Mouse (Mus musculus): ENCODE measurements around the gene A4galt.
"Not testable (repeated sequence)": the region's sequence is repeated elsewhere in the genome, so short reads cannot be mapped to it uniquely, and the experiment has no call there.

The A4galt gene

GRCm38 (mm10) chr15:83251176-83252004, at the start of gene A4galt:
Gene A4galt, minus strand, starts transcription at chr15:83251774.
- DNase-seq (ENCODE audit: low spot score in 2 of 2) = no peak

GRCm38 (mm10) chr15:83299916-83300582, 48.5 kb upstream of the A4galt start:
- no peak for DNase-seq (ENCODE audit: low spot score in 2 of 2)

- DNase-seq (ENCODE audit: low spot score in 2 of 2) = no peak
These were observed 47.9 kb upstream of the A4galt start for GRCm38 (mm10) chr15:83299450-83299849.

DNA sequence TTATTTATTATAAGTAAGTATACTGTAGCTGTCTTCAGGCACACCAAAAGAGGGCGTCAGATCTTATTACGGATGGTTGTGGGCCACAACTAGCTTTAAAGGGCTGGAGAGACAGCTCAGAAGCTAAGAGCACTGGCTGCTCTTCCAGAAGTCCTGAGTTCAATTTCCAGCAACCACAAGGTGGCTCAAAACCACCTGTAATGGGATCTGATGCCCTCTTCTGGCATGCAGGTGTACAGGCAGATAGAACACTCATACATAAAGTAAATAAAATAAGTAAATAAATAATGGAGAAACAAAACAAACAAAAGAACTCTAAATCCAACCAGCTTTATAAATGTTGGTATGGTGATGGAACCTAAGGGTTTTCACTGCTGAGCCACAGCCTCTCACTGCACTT, 47.2 kb upstream of the A4galt start:
- no peak for DNase-seq (ENCODE audit: low spot score in 2 of 2)

DNA sequence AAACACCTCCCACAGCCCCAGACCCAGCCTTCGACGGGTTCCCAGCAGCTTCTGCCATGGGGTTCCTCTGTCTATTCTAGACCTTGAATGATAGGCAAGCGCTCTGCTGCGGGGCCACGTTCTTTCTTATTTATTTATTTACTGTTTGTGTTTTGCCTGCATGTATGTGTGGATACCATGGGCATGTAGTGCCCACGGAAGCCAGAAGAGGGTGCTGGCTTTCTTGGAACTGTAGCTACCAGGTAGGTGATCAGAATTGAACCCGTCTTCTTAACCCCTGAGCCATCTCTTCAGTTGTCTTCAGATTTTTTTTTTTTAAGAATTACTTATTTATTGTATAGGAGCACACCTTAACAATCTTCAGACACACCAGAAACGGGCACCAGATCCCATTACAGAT, 46.7 kb upstream of the A4galt start:
- no peak for DNase-seq (ENCODE audit: low spot score in 2 of 2)

DNA sequence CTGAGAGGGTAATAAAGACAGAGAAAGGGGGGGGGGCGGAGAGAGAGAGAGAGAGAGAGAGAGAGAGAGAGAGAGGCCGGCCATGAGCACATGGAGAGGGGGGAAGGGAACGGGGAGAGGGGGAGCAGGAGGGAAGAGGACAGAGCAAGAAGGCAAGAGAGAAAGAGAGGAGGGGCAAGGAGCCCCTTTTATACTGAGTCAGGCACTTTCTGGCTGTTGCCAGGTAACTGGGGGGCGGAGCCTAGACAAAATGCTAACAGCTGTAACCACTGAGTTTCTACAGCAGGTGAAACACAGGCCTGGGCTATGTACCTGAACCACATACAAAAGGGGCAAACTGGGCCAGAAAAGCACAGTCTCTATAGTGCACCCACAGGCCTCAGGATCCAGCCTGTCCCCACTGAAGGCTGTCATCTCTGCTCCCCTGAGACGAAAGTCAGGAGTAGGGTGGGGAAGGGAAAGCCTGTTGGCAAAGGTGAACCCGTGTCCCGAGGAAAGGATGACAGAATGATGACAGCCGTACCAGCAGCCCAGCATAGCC, 45.3 kb upstream of the A4galt start:
- no peak for DNase-seq (ENCODE audit: low spot score in 2 of 2)

- DNase-seq (ENCODE audit: low spot score in 2 of 2) = no peak
These were observed 44.5 kb upstream of the A4galt start for GRCm38 (mm10) chr15:83296050-83296449.

DNA sequence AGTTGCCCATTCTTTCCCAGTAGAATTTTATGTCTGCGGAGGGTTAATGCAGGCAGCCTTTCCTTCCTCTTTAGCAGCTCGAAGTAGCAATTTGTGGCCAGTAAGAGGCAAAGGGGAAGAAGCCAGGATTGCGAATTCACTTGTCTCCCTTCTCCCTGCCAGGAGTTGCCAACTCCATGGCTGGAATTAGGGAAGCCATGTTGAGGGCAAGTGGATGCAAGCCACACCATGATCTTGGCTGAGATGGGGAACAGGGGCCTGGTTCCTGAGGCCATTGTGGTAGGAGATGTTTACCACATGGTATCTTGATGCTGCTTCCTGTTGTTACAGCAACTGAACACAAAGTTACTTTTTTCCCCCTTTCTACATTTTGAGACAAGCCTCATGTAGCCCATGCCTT, 43.4 kb upstream of the A4galt start:
- DNase-seq (ENCODE audit: low spot score in 2 of 2) = no peak

GRCm38 (mm10) chr15:83293706-83294645, 42.4 kb upstream of the A4galt start:
- DNase-seq (ENCODE audit: low spot score in 2 of 2) = no peak

GRCm38 (mm10) chr15:83293144-83293543, 41.6 kb upstream of the A4galt start:
- no peak for DNase-seq (ENCODE audit: low spot score in 2 of 2)

GRCm38 (mm10) chr15:83292261-83293056, 40.9 kb upstream of the A4galt start:
- DNase-seq (ENCODE audit: low spot score in 2 of 2) = no peak

DNA sequence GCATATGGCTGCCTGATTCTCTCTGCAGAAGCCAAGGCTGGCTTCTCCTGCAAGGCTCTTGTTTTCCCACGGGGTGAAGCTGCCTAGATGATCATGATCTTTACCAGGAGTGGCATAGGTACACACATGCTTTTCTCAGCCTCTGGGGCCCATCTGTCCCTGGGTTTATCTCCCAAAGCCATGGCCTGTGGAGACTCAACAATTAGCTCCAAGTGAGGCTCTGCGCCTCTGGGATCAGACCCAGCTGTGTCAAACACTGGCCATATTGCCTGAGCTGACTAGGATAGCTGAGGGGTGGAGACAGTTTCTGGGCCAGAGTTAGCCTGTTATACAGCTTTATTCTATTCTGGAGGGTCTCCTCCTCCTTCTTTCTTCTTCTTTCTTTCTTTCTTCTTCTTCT, 39.3 kb upstream of the A4galt start:
- no peak for DNase-seq (ENCODE audit: low spot score in 2 of 2)

GRCm38 (mm10) chr15:83284828-83285227, 33.3 kb upstream of the A4galt start:
- DNase-seq (ENCODE audit: low spot score in 2 of 2) = no peak

- DNase-seq (ENCODE audit: low spot score in 2 of 2) = no peak
These were observed 30.8 kb upstream of the A4galt start for GRCm38 (mm10) chr15:83282397-83282796.

DNA sequence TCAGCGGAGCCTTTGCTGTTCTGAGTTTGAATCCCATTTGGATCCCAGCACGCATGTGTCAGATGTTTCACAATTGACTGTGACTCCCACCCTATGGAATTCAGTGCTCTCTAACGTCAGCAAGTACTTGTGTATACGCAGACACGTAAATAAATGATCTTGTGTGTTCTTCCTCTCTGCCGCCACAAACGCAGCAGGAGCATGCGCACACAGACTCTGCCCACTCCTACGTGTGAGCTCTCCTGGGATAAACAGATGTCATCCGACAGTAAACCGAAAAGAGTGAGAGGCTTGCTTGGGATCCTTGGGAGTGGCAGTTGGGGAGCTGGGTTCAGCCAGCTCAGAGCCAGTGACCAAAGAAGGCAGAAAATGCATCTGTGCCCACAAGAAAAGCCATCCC, 29.7 kb upstream of the A4galt start:
- no peak for DNase-seq (ENCODE audit: low spot score in 2 of 2)

GRCm38 (mm10) chr15:83278579-83278978, 27.0 kb upstream of the A4galt start:
- DNase-seq (ENCODE audit: low spot score in 2 of 2) = no peak

DNA sequence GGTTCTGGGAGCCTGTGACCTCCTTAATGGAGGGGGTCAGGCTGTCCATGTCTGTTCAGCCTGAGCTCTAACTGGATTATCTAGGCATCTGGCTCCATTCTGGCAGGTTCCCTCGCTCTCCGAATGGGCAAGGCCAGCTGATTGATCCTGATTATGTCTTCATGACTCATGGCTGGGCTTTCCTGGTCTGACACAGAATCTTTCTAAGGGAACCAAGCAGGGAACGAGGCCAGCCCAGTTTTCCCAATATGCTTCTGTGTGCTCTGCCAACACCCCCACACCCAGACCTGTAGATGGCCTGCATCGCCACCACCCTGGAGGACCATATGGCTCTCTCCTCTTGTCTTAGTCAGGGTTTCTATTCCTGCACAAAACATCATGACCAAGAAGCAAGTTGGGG, 25.9 kb upstream of the A4galt start:
- no peak for DNase-seq (ENCODE audit: low spot score in 2 of 2)

DNA sequence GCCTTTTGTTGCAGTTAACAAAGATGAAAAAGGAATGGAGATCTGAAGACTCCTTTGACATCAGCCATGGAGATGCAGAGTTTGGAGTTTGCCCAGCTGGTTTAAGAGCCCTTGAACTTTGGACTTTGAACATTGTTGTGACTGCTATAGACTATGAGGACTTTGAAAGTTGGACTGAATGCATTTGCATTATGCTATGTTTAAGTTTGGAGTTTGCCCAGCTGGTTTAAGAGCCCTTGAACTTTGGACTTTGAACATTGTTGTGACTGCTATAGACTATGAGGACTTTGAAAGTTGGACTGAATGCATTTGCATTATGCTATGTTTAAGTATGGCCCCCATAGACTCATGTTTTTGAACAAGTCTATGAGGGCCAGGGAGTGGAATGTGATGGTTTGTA, 22.7 kb upstream of the A4galt start:
- DNase-seq (ENCODE audit: low spot score in 2 of 2) = not testable (repeated sequence)

GRCm38 (mm10) chr15:83273017-83273416, 21.4 kb upstream of the A4galt start:
- DNase-seq (ENCODE audit: low spot score in 2 of 2) = no peak

GRCm38 (mm10) chr15:83271221-83271620, 19.6 kb upstream of the A4galt start:
- not testable (repeated sequence) for DNase-seq (ENCODE audit: low spot score in 2 of 2)

- DNase-seq (ENCODE audit: low spot score in 2 of 2) = not testable (repeated sequence)
These were observed 18.4 kb upstream of the A4galt start for GRCm38 (mm10) chr15:83269985-83270384.
